Mouse (Mus musculus): Measurements from ENCODE around the gene Mrgprx1.

Mrgprx1 gene

DNA sequence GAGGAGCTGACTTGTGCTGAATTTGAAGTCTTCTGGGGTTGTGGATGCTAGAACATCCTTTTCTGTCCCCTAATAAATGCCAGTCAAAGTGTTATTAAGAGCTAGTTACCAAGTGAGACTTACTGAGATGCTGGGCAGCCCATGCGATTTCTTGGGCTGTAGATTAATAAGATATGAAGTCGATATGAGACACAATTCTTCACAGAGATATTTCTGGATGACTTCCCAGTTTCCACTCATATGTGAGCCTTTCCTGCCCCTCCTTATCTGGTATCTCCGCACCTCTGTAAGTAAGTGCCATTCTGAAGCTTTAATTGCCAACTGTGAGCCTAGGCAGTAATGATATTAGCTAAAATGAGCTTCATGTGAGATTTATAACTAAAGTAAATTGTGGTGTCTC, at the start of gene Mrgprx1:
Gene Mrgprx1, minus strand, starts transcription at position 101 of the 400 bp plus-strand sequence.
- no peak for DNase-seq (ENCODE audit: low spot score)

DNA sequence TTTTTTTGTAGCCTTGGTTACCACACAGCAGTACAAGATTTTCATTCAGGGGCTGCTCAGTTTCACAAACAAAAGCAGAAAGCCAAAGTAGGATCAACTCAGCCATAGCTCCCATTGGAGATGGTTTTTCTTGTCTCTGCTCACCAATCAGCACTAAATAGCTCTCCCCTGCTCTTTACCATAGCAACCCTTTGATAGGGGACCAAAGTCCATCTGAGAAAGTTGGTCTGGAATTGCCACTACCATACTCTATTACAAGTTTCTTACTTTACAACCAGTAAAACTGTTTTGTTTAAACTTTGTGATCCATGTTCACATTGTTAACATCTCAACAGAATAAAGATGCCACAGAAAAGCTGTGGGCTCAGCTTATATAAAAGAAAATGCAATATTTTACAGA, 48.1 kb upstream of the Mrgprx1 start:
- no peak for DNase-seq (ENCODE audit: low spot score)

DNA sequence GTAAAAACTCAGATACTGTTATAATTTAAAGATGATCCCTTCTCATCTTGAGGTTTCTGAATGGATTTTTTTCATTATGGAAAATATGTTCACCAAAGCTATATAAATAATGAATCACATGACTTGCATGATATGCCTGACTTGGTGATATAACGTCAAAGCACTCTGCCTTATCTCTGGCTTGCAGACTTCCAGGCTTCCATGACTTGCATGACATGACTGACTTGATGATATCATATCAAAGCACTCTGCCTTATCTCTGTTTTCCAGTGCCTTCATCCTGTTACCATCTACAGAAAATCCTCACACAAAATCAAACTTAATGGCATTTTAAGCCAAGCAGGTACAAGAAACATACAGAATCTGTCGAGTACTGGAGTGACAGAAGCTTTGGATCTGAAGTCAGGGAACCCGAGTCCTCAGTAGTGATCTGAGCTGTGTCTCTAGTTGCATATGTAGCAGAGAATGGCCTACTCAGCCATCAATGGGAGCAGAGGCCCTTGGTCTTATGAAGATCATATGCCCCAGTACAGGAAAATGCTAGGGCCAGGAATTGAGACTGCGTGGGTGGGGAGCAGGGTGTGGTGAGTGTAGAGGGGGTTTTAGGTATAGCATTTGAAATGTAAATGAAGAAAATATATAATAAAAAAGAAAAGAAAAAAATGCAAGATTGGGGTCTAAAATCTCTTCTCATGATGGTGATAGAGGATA, 19.2 kb upstream of the Mrgprx1 start:
- no peak for DNase-seq (ENCODE audit: low spot score)

DNA sequence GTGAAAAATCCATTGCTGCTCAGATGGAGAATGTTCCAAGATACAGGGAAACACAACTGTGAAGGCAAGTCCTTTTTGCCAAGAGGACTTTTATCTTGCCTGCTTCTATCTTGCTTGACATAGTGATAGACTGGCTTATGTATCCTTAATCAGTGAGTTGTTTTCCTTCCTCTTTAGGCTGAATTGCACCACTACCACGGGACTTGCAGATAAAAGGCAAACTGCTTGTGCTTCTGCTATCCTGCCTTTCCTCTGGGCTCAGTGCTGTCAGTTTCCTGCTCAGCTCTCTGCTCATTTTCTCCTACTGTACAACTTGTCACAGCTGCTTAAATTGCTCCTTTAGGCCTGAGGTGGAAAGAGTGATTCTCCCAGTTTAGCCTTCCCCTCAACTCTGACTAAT, 16.6 kb upstream of the Mrgprx1 start:
- DNase-seq (ENCODE audit: low spot score) = no peak

DNA sequence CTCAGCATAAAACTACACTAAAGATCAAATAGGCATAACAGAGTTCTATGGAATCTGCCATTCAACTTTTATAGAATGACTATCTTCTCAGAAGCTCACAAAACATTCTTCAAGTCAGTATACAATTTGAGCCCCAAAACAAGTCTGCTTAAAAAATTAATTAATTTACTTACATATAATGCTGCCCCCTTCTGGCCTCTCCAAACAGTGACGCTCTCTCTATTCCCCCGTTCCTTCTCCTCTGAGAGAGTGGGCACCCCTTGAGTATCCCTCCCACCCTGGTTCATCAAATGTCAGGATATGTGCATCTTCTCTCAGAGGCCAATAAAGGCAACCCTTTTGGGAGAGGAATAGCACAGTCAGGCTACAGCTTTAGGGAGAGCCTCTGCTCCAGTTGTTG, 9.5 kb downstream of the Mrgprx1 start:
- no peak for DNase-seq (ENCODE audit: low spot score)

DNA sequence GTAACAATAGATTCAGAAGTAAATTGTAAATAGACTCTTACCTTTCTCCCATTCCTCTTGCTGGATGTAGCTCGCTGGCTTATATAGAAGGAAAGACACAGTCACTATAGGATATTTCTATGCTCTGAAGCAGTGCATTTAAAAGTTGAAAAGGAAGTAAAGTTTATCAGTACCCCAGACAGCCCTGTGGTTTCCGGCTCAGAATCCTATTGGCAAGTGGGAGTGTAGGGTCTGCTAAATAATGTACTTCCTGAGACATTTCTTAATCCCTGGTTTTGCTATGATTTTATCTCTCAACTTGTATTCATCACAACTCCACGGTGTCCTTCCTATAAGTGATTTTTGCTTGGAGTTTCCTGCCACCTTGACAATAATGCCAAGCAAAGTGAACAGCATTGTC, 31.7 kb downstream of the Mrgprx1 start:
- DNase-seq (ENCODE audit: low spot score) = no peak

DNA sequence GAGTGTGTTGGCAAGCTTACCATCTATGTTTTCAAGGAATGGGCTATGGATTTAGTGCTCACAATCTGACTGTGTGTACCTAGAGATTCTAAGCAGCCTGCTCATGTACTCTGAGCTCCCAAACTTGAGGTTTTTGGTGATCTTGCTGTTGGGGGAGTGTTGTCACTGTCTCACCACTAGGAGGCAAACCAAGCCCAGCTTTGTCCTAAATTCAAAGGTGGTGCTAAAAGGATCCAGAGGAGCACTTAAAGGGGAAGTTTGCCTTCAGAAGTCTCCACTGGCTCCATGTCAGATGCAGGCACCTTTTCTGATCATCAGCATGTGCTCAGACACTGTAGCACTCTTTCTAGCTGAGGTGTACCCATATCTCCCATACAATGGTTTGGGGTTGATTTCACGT, 40.6 kb downstream of the Mrgprx1 start:
- no peak for DNase-seq (ENCODE audit: low spot score)

DNA sequence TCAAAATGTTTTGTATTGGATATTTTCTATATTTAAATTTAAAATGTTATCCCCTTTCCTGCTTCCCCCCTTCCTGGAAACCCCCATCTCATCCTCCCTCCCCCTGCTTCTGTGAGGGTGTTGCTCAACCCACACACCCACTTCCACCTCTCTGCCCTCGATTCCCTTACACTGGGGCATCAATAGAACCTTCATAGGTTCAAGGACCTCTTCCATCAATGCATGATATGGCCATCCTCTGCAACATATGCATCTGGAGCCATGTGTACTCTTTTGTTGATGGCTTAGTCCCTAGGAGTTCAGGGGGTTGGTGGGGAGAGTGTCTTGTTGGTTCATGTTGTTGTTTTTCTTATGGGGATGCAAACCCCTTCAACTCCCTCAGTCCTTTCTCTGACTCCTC, 45.4 kb downstream of the Mrgprx1 start, which contains the start of gene Mrgpra4:
Gene Mrgpra4, minus strand, starts transcription at position 101 of the 400 bp plus-strand sequence.
- no peak for DNase-seq (ENCODE audit: low spot score)
